Mouse (Mus musculus): ENCODE data around the gene Nme9.
A peak's percentile ranks its signal among the peaks of the same experiment; 100 is the strongest.

The Nme9 gene

GRCm38 (mm10) chr9:99451161-99451560 lies at the start of gene Nme9:
TSS of gene Nme9 (plus strand) at chr9:99451475.
- DNase-seq = no peak

- DNase-seq = no peak
These were observed 42.0 kb upstream of the Nme9 start for GRCm38 (mm10) chr9:99409280-99409679.

- no peak for DNase-seq
These were observed 40.2 kb upstream of the Nme9 start for GRCm38 (mm10) chr9:99411093-99411492.

- DNase-seq = no peak
These were observed 39.5 kb upstream of the Nme9 start for GRCm38 (mm10) chr9:99411785-99412184.

GRCm38 (mm10) chr9:99416809-99417208 lies 34.5 kb upstream of the Nme9 start:
- DNase-seq = no peak

- DNase-seq = no peak
These were observed 33.9 kb upstream of the Nme9 start for GRCm38 (mm10) chr9:99417288-99417846.

GRCm38 (mm10) chr9:99418377-99418776 lies 32.9 kb upstream of the Nme9 start:
- DNase-seq = no peak

- DNase-seq = no peak
These were observed 31.1 kb upstream of the Nme9 start for GRCm38 (mm10) chr9:99419951-99420701.

GRCm38 (mm10) chr9:99421914-99422313 lies 29.4 kb upstream of the Nme9 start:
- no peak for DNase-seq

GRCm38 (mm10) chr9:99423692-99424573 lies 27.3 kb upstream of the Nme9 start:
- DNase-seq = no peak

GRCm38 (mm10) chr9:99424574-99424863 lies 26.8 kb upstream of the Nme9 start:
- DNase-seq = no peak

- no peak for DNase-seq
These were observed 26.0 kb upstream of the Nme9 start for GRCm38 (mm10) chr9:99425262-99425661.

- no peak for DNase-seq
These were observed 22.5 kb upstream of the Nme9 start for GRCm38 (mm10) chr9:99428601-99429331.

- no peak for DNase-seq
These were observed 21.4 kb upstream of the Nme9 start for GRCm38 (mm10) chr9:99429845-99430244.

GRCm38 (mm10) chr9:99430806-99431205 lies 20.5 kb upstream of the Nme9 start:
- DNase-seq = no peak

- no peak for DNase-seq
These were observed 19.9 kb upstream of the Nme9 start for GRCm38 (mm10) chr9:99431346-99431745.

GRCm38 (mm10) chr9:99431963-99432362 lies 19.3 kb upstream of the Nme9 start:
- no peak for DNase-seq

- no peak for DNase-seq
These were observed 18.8 kb upstream of the Nme9 start for GRCm38 (mm10) chr9:99432478-99432877.

- no peak for DNase-seq
These were observed 16.2 kb upstream of the Nme9 start for GRCm38 (mm10) chr9:99434892-99435618.

- no peak for DNase-seq
These were observed 15.6 kb upstream of the Nme9 start for GRCm38 (mm10) chr9:99435619-99436181.

GRCm38 (mm10) chr9:99436182-99437030 lies 14.9 kb upstream of the Nme9 start:
- peak; percentile 53 for DNase-seq
